Mouse (Mus musculus): Measurements from ENCODE around the gene Rgs17. TPM values are rescaled to one million over a fixed set of nuclear protein-coding genes. Genes with fewer than 3 reads are reported as not detected.
A peak's percentile ranks its signal among the peaks of the same experiment; 100 is the strongest.

The Rgs17 gene
- polyA plus RNA-seq, 1 experiment from 2014 or later, result 0.53 TPM

GRCm38 (mm10) chr10:5806996-5807395, 115.2 kb downstream of the Rgs17 start:
- Histone ChIP-seq H3K4me2 (no peak overlapping the region; the same call in 1 of the 2 replicates), H3K27me3 (ENCODE audit: insufficient read depth, low read length) (no peaks in the 10 kb centered on the region), H3K36me3 (ENCODE audit: insufficient read depth) (peaks cover 16% of the 10 kb centered on the region), H3K4me1 (ENCODE audit: insufficient read depth) (0 out of 2 replicates have a peak, but pooled peaks cover 2% of the 10 kb centered on the region), H3K9ac (no peak overlapping the region), H3K4me3 (ENCODE audit: low read depth, low read length) (no peak overlapping the region), H3K27ac (ENCODE audit: low read depth) (peak overlapping the region; percentile 89; the same call in 1 of the 2 replicates), H3K9me3 (ENCODE audit: low read depth, low read length) (no peaks in the 10 kb centered on the region)
- ATAC-seq (ENCODE audit: insufficient read depth), result no peak
- no peak for DNase-seq
- 58% methylated on average over 4 of the region's 4 CpGs for WGBS
- no peak for TF ChIP-seq CTCF (IDR thresholded peaks at IDR 0.05; ENCODE audit: low read depth)

- H3K27me3 ChIP-seq (ENCODE audit: insufficient read depth, low read length), result no peaks in the 10 kb centered on the region
- no peak for TF ChIP-seq CTCF (IDR thresholded peaks at IDR 0.05; ENCODE audit: low read depth)
- DNase-seq, result no peak
- H3K4me1 ChIP-seq (ENCODE audit: insufficient read depth), result 0 out of 2 replicates have a peak, but pooled peaks cover 2% of the 10 kb centered on the region
- no peak for ATAC-seq (ENCODE audit: insufficient read depth)
- H3K9me3 ChIP-seq (ENCODE audit: low read depth, low read length), result no peaks in the 10 kb centered on the region
- H3K4me2 ChIP-seq, result peak overlapping the region; percentile 66
- peak overlapping the region; percentile 80 for H3K4me3 ChIP-seq (ENCODE audit: low read depth, low read length)
- H3K9ac ChIP-seq, result peak overlapping the region; percentile 56
- WGBS, result 12% methylated on average over 8 of the region's 8 CpGs
- peaks cover 16% of the 10 kb centered on the region for H3K36me3 ChIP-seq (ENCODE audit: insufficient read depth)
- peak overlapping the region; percentile 89 for H3K27ac ChIP-seq (ENCODE audit: low read depth)
These were observed 115.8 kb downstream of the Rgs17 start for GRCm38 (mm10) chr10:5806416-5806815.

GRCm38 (mm10) chr10:5805731-5806307, 116.4 kb downstream of the Rgs17 start:
- Histone ChIP-seq H3K27ac (ENCODE audit: low read depth) (peak overlapping the region; percentile 89), H3K4me1 (ENCODE audit: insufficient read depth) (0 out of 2 replicates have a peak, but pooled peaks cover 2% of the 10 kb centered on the region), H3K4me2 (peak overlapping the region; percentile 66), H3K27me3 (ENCODE audit: insufficient read depth, low read length) (no peaks in the 10 kb centered on the region), H3K9ac (peak overlapping the region; percentile 58), H3K4me3 (ENCODE audit: low read depth, low read length) (peak overlapping the region; percentile 80), H3K36me3 (ENCODE audit: insufficient read depth) (peaks cover 21% of the 10 kb centered on the region), H3K9me3 (ENCODE audit: low read depth, low read length) (no peaks in the 10 kb centered on the region)
- no peak for TF ChIP-seq CTCF (IDR thresholded peaks at IDR 0.05; ENCODE audit: low read depth)
- DNase-seq, result peak; percentile 98
- peak; percentile 94 for ATAC-seq (ENCODE audit: insufficient read depth)
- under 1% methylated on average over 43 of the region's 43 CpGs for WGBS

GRCm38 (mm10) chr10:5805243-5805730, 116.9 kb downstream of the Rgs17 start, which contains the start of gene Fbxo5:
TSS of gene Fbxo5 (minus strand) at chr10:5805600.
- WGBS, result under 1% methylated on average over 42 of the region's 42 CpGs
- TF ChIP-seq CTCF (IDR thresholded peaks at IDR 0.05; ENCODE audit: low read depth), result no peak
- H3K27me3 ChIP-seq (ENCODE audit: insufficient read depth, low read length), result no peaks in the 10 kb centered on the region

GRCm38 (mm10) chr10:5804691-5805156, 117.5 kb downstream of the Rgs17 start:
- ATAC-seq (ENCODE audit: insufficient read depth) (peak; percentile 28), DNase-seq (peak; percentile 61)
- Histone ChIP-seq H3K27me3 (ENCODE audit: insufficient read depth, low read length) (no peaks in the 10 kb centered on the region), H3K4me3 (ENCODE audit: low read depth, low read length) (peak overlapping the region; percentile 80), H3K9me3 (ENCODE audit: low read depth, low read length) (no peaks in the 10 kb centered on the region), H3K4me1 (ENCODE audit: insufficient read depth) (0 out of 2 replicates have a peak, but pooled peaks cover 2% of the 10 kb centered on the region), H3K27ac (ENCODE audit: low read depth) (peak overlapping the region; percentile 91), H3K4me2 (peak overlapping the region; percentile 66), H3K36me3 (ENCODE audit: insufficient read depth) (peaks cover 32% of the 10 kb centered on the region), H3K9ac (peak overlapping the region; percentile 74)
- under 1% methylated on average over 24 of the region's 24 CpGs for WGBS
- TF ChIP-seq CTCF (IDR thresholded peaks at IDR 0.05; ENCODE audit: low read depth), result no peak

More at GRCm38 (mm10) chr10:5805243-5805730, 116.9 kb downstream of the Rgs17 start, which contains the start of gene Fbxo5:
- peak within 1 kb of the TSS; percentile 66 for H3K4me2 ChIP-seq
- peak within 1 kb of the TSS; percentile 80 for H3K4me3 ChIP-seq (ENCODE audit: low read depth, low read length)
- peak within 1 kb of the TSS; percentile 74 for H3K9ac ChIP-seq
- DNase-seq, result peak; percentile 99
- peak within 1 kb of the TSS; percentile 91 for H3K27ac ChIP-seq (ENCODE audit: low read depth)
- 0 out of 2 replicates have a peak, but pooled peaks cover 2% of the 10 kb centered on the region for H3K4me1 ChIP-seq (ENCODE audit: insufficient read depth)
- no peaks in the 10 kb centered on the region for H3K9me3 ChIP-seq (ENCODE audit: low read depth, low read length)
- peaks cover 27% of the 10 kb centered on the region for H3K36me3 ChIP-seq (ENCODE audit: insufficient read depth)
- peak; percentile 94 for ATAC-seq (ENCODE audit: insufficient read depth)

GRCm38 (mm10) chr10:5803739-5804138, 118.5 kb downstream of the Rgs17 start:
- DNase-seq, result no peak
- TF ChIP-seq CTCF (IDR thresholded peaks at IDR 0.05; ENCODE audit: low read depth), result no peak
- no peaks in the 10 kb centered on the region for H3K27me3 ChIP-seq (ENCODE audit: insufficient read depth, low read length)
- no peak overlapping the region for H3K27ac ChIP-seq (ENCODE audit: low read depth)
- ATAC-seq (ENCODE audit: insufficient read depth), result no peak
- 3% methylated on average over 1 of the region's 1 CpGs for WGBS
- H3K9me3 ChIP-seq (ENCODE audit: low read depth, low read length), result no peaks in the 10 kb centered on the region
- peaks cover 40% of the 10 kb centered on the region for H3K36me3 ChIP-seq (ENCODE audit: insufficient read depth)
- H3K4me3 ChIP-seq (ENCODE audit: low read depth, low read length), result peak overlapping the region; percentile 80
- 0 out of 2 replicates have a peak, but pooled peaks cover 2% of the 10 kb centered on the region for H3K4me1 ChIP-seq (ENCODE audit: insufficient read depth)
- H3K9ac ChIP-seq, result peak overlapping the region; percentile 74
- peak overlapping the region; percentile 66 for H3K4me2 ChIP-seq

GRCm38 (mm10) chr10:5802866-5803265, 119.3 kb downstream of the Rgs17 start:
- Histone ChIP-seq H3K4me2 (peak overlapping the region; percentile 66), H3K9ac (peak overlapping the region; percentile 45), H3K27me3 (ENCODE audit: insufficient read depth, low read length) (no peaks in the 10 kb centered on the region), H3K9me3 (ENCODE audit: low read depth, low read length) (no peaks in the 10 kb centered on the region), H3K27ac (ENCODE audit: low read depth) (no peak overlapping the region), H3K36me3 (ENCODE audit: insufficient read depth) (peaks cover 49% of the 10 kb centered on the region), H3K4me1 (ENCODE audit: insufficient read depth) (0 out of 2 replicates have a peak, but pooled peaks cover 2% of the 10 kb centered on the region), H3K4me3 (ENCODE audit: low read depth, low read length) (peak overlapping the region; percentile 80)
- 11% methylated on average over 6 of the region's 6 CpGs for WGBS
- ATAC-seq (ENCODE audit: insufficient read depth) (no peak), DNase-seq (peak; percentile 44)
- no peak for TF ChIP-seq CTCF (IDR thresholded peaks at IDR 0.05; ENCODE audit: low read depth)

All from lung, embryonic 14.5 days (tissue).